Mouse (Mus musculus): ENCODE data around the gene Gucy2d. TPM values are rescaled to one million over a fixed set of nuclear protein-coding genes. Genes with fewer than 3 reads are reported as not detected.
A peak's percentile ranks its signal among the peaks of the same experiment; 100 is the strongest.

The Gucy2d gene
- total RNA-seq, 2 experiments from 2014 or later, result not detected

DNA sequence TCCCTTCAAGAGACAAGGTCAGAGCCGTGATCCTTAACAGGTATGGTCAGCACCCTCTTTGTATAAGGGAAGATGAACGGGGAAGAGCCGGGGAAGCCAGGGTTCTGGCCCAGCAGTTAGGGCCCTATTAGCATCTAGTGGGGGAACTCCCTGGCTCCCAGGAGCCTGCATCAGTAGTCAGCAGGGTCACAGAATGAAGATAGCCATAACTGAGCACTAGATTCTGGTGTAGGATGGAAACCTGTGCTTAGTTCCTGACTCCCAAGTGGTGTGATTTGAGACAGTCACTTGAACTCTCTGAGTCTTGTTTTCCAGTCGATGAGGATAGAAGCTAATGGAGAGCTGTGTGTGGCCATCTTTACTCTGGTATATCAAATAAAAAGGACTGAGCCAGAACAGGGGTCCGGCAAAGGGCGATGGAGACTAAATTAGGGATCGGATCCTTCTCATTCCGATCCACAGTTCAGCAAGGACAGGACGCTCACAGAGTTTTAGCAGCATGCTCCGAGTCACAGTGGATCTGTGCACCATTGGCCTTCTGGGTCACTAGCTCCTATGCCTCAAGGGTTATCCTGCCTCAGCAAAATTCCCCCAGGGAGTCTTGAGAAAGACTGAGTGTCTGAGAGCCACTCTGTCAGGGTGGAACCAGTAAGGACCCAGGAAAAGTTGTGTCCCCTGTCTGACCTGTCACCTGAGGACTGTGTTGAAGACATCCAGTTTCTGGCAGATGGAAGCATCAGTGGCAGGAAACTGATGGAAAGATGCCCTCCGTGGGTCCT lies 47.2 kb downstream of the Gucy2d start:
- no peak for ATAC-seq (replicated peaks; ENCODE audit: low FRiP score, low TSS enrichment, poor library complexity, severe bottlenecking)

DNA sequence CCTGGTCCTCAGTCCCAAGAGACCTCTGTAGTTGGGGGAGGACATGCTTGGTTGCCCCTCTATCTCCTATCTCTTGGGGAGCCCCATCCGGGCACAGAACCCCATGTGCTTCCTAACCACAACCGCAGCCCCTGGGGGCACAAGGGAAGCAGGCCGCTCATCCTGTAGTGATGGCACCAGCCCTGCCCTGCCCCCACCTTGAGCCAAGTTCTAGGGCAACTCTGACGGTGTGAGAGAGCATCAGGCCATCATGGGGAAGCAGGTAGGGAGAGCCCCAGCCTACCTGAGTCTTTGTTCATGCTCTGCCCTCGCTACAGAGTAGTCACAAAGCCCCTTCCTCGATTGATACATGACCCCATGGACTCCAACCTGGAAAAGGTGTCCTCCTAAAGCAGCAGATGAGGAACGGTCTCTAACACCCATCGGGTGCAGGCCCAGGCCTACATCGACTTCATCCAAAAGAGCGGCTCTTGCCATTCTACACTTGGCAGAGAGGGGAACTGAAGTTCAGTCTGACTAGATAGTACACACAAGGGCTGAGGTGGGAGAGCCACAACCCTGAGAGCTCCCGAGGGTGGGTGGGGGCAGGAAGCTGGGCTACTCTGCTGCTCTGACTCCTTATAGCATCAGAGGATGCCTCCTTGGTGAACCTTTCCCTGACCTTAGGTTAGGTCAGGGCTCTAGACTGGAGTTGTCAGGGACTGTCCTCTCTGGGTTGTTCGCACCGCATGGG lies 48.3 kb downstream of the Gucy2d start:
- no peak for ATAC-seq (replicated peaks; ENCODE audit: low FRiP score, low TSS enrichment, poor library complexity, severe bottlenecking)

GRCm38 (mm10) chr7:98489131-98489530 lies 48.9 kb downstream of the Gucy2d start, which contains the start of gene Lrrc32:
TSS of gene Lrrc32 (plus strand) at chr7:98489283.
- ATAC-seq (replicated peaks; ENCODE audit: low FRiP score, low TSS enrichment, poor library complexity, severe bottlenecking), result no peak

DNA sequence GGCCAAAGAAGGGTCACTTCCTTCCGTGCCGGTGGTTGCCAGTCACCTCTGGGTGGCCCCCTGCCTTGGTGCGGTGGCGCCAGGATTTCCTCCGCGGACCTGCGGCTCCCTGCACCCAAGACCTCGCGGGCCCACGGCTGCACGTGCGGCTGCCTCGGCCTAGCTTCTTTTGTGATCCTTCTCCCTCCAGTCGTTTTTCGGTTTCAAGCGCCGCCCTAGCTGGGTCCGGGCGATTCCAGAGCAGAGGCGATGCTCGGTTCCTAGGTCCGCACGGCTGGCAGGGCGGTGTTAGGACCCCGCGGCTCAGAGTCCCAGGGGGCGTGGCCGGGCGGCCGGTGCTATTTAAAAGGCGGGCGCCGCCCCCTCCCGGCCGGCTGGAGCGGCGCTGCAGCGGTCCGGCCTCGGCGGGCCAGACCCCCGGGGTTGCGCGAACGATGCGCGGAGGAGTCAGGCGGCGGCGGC lies 49.4 kb downstream of the Gucy2d start:
- peak; percentile 42; the same call in 1 of the 2 replicates for ATAC-seq (replicated peaks; ENCODE audit: low FRiP score, low TSS enrichment, poor library complexity, severe bottlenecking)

DNA sequence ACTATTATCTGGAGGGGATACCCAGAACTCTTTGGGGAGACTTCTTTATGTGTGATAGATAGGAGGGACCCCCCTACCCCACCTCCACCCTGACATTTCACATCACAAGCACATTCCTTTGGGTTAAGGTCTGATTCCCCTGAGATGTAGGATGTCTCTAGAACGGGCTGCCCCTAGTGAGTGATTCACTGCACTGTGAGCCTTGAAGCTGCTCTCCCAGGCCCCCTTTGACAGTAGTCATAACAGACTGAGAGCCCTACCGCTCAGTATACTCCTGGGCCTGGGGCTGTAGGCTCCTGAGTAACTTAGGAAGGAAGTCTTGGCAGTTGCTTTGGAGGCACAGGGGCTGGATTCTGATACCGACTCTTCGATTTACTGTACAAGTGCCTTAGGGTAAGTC lies 50.1 kb downstream of the Gucy2d start:
- no peak for ATAC-seq (replicated peaks; ENCODE audit: low FRiP score, low TSS enrichment, poor library complexity, severe bottlenecking)

- ATAC-seq (replicated peaks; ENCODE audit: low FRiP score, low TSS enrichment, poor library complexity, severe bottlenecking), result no peak
These were observed 50.7 kb downstream of the Gucy2d start for GRCm38 (mm10) chr7:98490911-98491310.

DNA sequence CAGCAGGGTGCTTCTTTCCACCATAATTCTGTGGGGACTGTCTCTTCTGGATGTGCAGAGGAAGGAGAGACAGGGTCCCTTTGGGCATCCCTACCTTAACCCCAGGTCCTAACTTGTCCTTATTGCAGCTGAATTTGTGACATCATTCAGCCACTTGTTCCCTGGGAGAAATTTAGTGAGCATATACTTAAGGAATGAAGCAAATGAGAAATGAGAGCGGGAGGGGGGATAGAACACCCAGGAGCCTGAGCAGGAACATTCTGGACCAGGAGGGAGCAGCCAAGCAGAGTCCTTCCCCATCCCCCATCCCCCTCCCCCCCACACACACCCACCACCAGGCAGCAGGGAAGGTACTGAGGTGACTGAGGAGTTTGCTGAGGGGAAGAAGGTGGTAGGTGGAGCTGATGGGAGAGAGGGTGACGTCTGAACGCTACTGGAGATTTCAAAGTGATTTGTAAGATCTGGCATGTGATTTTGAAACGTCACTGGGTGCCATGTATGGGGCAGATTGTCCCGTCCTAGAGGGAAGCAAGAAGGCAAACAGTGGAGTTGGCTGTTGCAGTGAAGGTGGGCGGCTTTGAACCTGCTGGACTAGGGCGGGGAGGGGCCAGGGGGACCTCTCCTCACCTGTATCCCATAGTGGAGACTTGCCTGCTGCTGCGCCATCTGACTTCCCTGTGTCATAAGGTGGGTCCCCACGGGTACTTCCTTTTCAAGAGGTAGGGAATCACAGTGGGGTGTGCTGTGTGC lies 51.4 kb downstream of the Gucy2d start:
- ATAC-seq (replicated peaks; ENCODE audit: low FRiP score, low TSS enrichment, poor library complexity, severe bottlenecking), result no peak

DNA sequence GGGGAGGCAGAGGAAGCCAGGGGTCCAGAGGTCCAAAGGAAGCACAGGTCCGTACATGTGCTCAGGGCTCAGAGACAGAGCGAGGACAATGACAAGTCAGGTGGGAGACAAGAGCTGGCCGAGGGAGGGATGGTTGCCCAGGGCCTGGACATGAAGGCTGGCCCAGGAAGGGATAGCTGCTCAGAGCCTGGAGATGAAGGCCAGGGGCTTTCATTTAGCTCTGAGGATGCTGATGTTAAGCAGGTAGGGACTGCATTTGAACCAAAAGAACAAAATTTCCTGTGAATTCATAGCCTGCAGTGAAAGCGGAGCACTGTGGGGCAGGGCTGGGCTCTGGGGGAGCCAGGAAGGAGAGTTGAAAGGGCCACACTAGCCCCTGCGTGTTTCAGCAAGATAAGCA lies 52.1 kb downstream of the Gucy2d start:
- ATAC-seq (replicated peaks; ENCODE audit: low FRiP score, low TSS enrichment, poor library complexity, severe bottlenecking), result no peak

GRCm38 (mm10) chr7:98493307-98493706 lies 53.1 kb downstream of the Gucy2d start:
- ATAC-seq (replicated peaks; ENCODE audit: low FRiP score, low TSS enrichment, poor library complexity, severe bottlenecking), result no peak

- ATAC-seq (replicated peaks; ENCODE audit: low FRiP score, low TSS enrichment, poor library complexity, severe bottlenecking), result no peak
These were observed 53.8 kb downstream of the Gucy2d start for GRCm38 (mm10) chr7:98493901-98494480.

GRCm38 (mm10) chr7:98495591-98495990 lies 55.4 kb downstream of the Gucy2d start:
- ATAC-seq (replicated peaks; ENCODE audit: low FRiP score, low TSS enrichment, poor library complexity, severe bottlenecking), result no peak

- ATAC-seq (replicated peaks; ENCODE audit: low FRiP score, low TSS enrichment, poor library complexity, severe bottlenecking), result no peak
These were observed 57.2 kb downstream of the Gucy2d start for GRCm38 (mm10) chr7:98497451-98497850.

DNA sequence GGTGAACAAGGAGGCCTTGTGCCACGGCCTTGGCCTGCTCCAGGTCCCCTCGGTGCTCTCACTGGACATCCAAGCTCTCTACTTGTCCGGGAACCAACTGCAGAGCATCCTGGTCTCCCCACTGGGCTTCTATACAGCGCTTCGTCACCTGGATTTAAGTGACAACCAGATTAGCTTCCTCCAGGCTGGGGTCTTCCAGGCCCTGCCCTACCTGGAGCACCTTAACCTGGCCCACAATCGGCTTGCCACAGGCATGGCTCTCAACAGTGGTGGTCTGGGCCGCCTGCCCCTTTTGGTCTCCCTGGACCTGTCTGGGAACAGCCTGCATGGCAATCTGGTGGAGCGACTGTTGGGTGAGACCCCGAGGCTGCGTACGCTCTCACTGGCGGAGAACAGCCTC lies 57.9 kb downstream of the Gucy2d start:
- no peak for ATAC-seq (replicated peaks; ENCODE audit: low FRiP score, low TSS enrichment, poor library complexity, severe bottlenecking)

- ATAC-seq (replicated peaks; ENCODE audit: low FRiP score, low TSS enrichment, poor library complexity, severe bottlenecking), result no peak
These were observed 58.7 kb downstream of the Gucy2d start for GRCm38 (mm10) chr7:98498656-98499560.

- no peak for ATAC-seq (replicated peaks; ENCODE audit: low FRiP score, low TSS enrichment, poor library complexity, severe bottlenecking)
These were observed 59.5 kb downstream of the Gucy2d start for GRCm38 (mm10) chr7:98499561-98500292.

DNA sequence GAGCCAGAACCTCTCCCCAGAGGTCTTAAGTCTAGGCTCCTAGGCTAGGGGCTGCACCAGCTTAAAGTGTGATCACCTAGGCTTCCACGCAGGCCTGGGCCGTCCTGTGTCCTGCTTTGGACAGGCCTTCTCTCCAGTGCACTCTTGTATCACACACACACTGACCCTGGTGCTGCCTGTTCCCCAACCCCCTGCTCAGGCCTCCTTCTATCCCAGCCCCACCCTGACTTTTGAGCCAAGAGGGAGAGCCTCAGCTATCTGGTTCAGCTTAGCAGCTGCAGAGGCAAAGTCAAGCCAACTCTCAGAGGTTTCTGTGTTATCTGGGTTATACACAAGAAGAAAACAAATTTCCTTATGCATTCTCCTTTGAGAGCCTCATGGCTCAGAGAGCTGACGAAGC lies 60.3 kb downstream of the Gucy2d start:
- ATAC-seq (replicated peaks; ENCODE audit: low FRiP score, low TSS enrichment, poor library complexity, severe bottlenecking), result no peak

GRCm38 (mm10) chr7:98501078-98501477 lies 60.9 kb downstream of the Gucy2d start:
- no peak for ATAC-seq (replicated peaks; ENCODE audit: low FRiP score, low TSS enrichment, poor library complexity, severe bottlenecking)

DNA sequence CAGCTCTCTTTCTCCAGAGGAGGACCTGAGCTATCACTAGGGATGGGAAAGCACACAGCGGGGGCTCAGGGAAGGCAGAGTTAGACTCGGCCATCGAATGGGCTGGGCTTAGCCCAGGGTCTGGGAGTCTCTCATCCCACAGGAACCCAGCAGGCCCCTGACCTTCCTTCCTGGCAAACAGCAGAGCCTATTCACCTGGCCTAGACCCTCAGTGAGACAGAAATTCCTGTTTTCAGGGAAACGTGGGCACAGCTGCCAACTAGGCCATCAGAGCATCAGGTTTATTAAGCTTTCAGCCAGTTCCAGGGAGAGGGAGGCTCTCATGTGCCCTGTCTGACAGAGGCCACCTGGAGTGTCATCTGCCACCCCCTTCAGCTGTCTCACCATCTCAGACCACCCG lies 62.7 kb downstream of the Gucy2d start:
- ATAC-seq (replicated peaks; ENCODE audit: low FRiP score, low TSS enrichment, poor library complexity, severe bottlenecking), result no peak

Data from megakaryocyte-erythroid progenitor cell, adult 5-6 weeks (primary cell).